Mouse (Mus musculus) MEL (cell line): ENCODE data around the gene Tmem231.

Source experiments
- CTCF ChIP-seq, 3 experiments: IDR thresholded peaks in 2 of 3; conservative IDR thresholded peaks in 1 of 3; 2 replicates each; pipeline ENCODE4 v1.5.1; 2011 to 2012; ENCODE audit warnings: low read length in 3 of 3, low read depth in 2 of 3, mild to moderate bottlenecking in 2 of 3, improper control_type of control experiment in 1 of 3, inconsistent platforms in 1 of 3, mixed read lengths in 1 of 3, moderate library complexity in 1 of 3; ENCODE audit not compliant: control insufficient read depth in 1 of 3, insufficient read depth in 1 of 3, poor library complexity in 1 of 3, severe bottlenecking in 1 of 3
- GATA1 ChIP-seq: IDR thresholded peaks from 2 replicates; pipeline ENCODE4 v1.6.1; 2011; ENCODE audit warnings: low read depth, low read length, improper control_type of control experiment
- HCFC1 ChIP-seq: IDR thresholded peaks from 2 replicates; pipeline ENCODE4 v1.6.1; 2012; ENCODE audit warnings: low read depth, mild to moderate bottlenecking, inconsistent platforms, low read length, improper control_type of control experiment, moderate library complexity
- MAFK ChIP-seq: IDR thresholded peaks from 2 replicates; pipeline ENCODE4 v1.6.1; 2011; ENCODE audit warnings: low read depth, mild to moderate bottlenecking, low read length, improper control_type of control experiment, borderline replicate concordance
- NELFE ChIP-seq: IDR thresholded peaks from 2 replicates; pipeline ENCODE4 v1.6.1; 2011; ENCODE audit warnings: low read depth, low read length, improper control_type of control experiment
- NRF1 ChIP-seq: IDR thresholded peaks from 2 replicates; pipeline ENCODE4 v1.6.1; 2014; ENCODE audit warnings: low read depth, mild to moderate bottlenecking, inconsistent platforms, low read length, improper control_type of control experiment, moderate library complexity; ENCODE audit not compliant: poor library complexity, insufficient read depth, severe bottlenecking
- POLR2A ChIP-seq, 2 experiments: IDR thresholded peaks; 2 replicates each; pipeline ENCODE4 v1.6.1; 2011 to 2012; ENCODE audit warnings: low read length in 2 of 2, mild to moderate bottlenecking in 2 of 2, control low read depth in 1 of 2, improper control_type of control experiment in 1 of 2, low read depth in 1 of 2, moderate library complexity in 1 of 2; ENCODE audit not compliant: control insufficient read depth in 1 of 2, insufficient read depth in 1 of 2, poor library complexity in 1 of 2
- TBP ChIP-seq: IDR thresholded peaks from 2 replicates; pipeline ENCODE4 v1.8.0; 2011; ENCODE audit warnings: low read depth, low read length, improper control_type of control experiment

DNA sequence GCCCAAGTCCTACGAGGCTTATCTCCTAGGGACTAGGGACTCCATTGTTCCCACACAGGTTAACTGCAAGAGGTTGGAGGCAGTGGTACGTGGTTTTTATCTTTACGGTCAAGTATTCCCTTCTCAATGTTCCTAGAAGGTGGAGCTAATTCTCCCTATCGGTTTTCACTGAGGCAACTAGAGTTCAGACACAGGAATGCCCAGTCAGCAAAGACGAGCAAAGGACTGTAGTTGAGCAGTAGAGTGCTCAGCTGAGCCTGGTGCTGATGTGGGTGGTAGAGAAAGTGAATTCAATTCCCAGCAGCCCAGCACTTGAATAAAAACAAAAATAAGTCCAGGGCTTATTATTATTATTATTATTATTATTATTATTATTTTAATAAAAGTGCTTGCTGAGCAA lies 41.1 kb downstream of the Tmem231 start:
- TF ChIP-seq CTCF (IDR thresholded peaks at IDR 0.05 in 2 of 3, conservative IDR thresholded peaks at IDR 0.05 in 1 of 3; ENCODE audit: control insufficient read depth in 1 of 3, insufficient read depth in 1 of 3, low read depth in 2 of 3, low read length in 3 of 3, poor library complexity in 1 of 3, severe bottlenecking in 1 of 3) (no peak), TBP (no peak), HCFC1 (no peak), POLR2A (IDR thresholded peaks at IDR 0.05; ENCODE audit: control insufficient read depth in 1 of 2, insufficient read depth in 1 of 2, low read depth in 1 of 2, low read length in 2 of 2, poor library complexity in 1 of 2) (no peak), NRF1 (no peak), MAFK (peak; percentile 64; the same call in 1 of the 2 replicates), NELFE (no peak), GATA1 (no peak)
